Mouse (Mus musculus) spleen, adult 2 months (tissue): ENCODE results near the gene Ldlrad3. TPM values are rescaled to one million over a fixed set of nuclear protein-coding genes. Genes with fewer than 3 reads are reported as not detected.

ENCODE experiments used
- DNase-seq, 2 experiments: peaks; one replicate each; pipeline versions ENCODE4 v3.0.0 to v3.0.0-alpha.2; 2012 to 2021; ENCODE audit warnings: low spot score in 2 of 2, low read depth in 1 of 2
- H3K27ac ChIP-seq: fragments of 200-500 bp; 2 replicates; pipeline ENCODE4 v1.5.1; 2012; ENCODE audit warnings: low read length, inconsistent platforms; ENCODE audit not compliant: insufficient read depth
- H3K27me3 ChIP-seq: fragments of 200-500 bp; 2 replicates; pipeline ENCODE4 v1.6.1; 2012; ENCODE audit warnings: mild to moderate bottlenecking, moderate library complexity, low read length, inconsistent platforms; ENCODE audit not compliant: control insufficient read depth, insufficient read depth
- H3K36me3 ChIP-seq: fragments of 200-500 bp; 2 replicates; pipeline ENCODE4 v1.6.1; 2012; ENCODE audit warnings: mild to moderate bottlenecking, low read length, inconsistent platforms; ENCODE audit not compliant: control insufficient read depth, insufficient read depth
- H3K4me1 ChIP-seq: fragments of 200-500 bp; 2 replicates; pipeline ENCODE4 v1.6.1; 2011; ENCODE audit warnings: inconsistent platforms; ENCODE audit not compliant: control insufficient read depth, insufficient read depth, insufficient read length
- H3K4me3 ChIP-seq: fragments of 200-500 bp; 2 replicates; pipeline ENCODE4 v1.5.1; 2011; ENCODE audit warnings: mild to moderate bottlenecking, inconsistent platforms; ENCODE audit not compliant: insufficient read depth, insufficient read length; ENCODE audit errors: extremely low read depth
- CTCF ChIP-seq: fragments of 200-500 bp; IDR thresholded peaks from 2 replicates; pipeline ENCODE4 v1.5.1; 2011; ENCODE audit warnings: mild to moderate bottlenecking, inconsistent platforms; ENCODE audit not compliant: insufficient read depth, insufficient read length, insufficient replicate concordance; ENCODE audit errors: extremely low read depth
- POLR2A ChIP-seq: fragments of 200-500 bp; IDR thresholded peaks from 2 replicates; pipeline ENCODE4 v1.6.1; 2011; ENCODE audit warnings: low read depth, low read length, inconsistent platforms
- WGBS: fragments of 180-500 bp; shearing (Covaris S2); methylation state at CpG from one replicate; pipeline ENCODE4 v1.1.7; 2018; 5-methylcytosine and 5-hydroxymethylcytosine counted together
- polyA plus RNA-seq: library from polyadenylated mRNA; depleted of rRNA; stranded (reverse); fragments of >200 nt; gene quantifications from 2 replicates; pipeline ENCODE4 v1.2.3, GENCODE M21; 2012

The Ldlrad3 gene
- polyA plus RNA-seq, 1 experiment = 3.5 TPM

DNA sequence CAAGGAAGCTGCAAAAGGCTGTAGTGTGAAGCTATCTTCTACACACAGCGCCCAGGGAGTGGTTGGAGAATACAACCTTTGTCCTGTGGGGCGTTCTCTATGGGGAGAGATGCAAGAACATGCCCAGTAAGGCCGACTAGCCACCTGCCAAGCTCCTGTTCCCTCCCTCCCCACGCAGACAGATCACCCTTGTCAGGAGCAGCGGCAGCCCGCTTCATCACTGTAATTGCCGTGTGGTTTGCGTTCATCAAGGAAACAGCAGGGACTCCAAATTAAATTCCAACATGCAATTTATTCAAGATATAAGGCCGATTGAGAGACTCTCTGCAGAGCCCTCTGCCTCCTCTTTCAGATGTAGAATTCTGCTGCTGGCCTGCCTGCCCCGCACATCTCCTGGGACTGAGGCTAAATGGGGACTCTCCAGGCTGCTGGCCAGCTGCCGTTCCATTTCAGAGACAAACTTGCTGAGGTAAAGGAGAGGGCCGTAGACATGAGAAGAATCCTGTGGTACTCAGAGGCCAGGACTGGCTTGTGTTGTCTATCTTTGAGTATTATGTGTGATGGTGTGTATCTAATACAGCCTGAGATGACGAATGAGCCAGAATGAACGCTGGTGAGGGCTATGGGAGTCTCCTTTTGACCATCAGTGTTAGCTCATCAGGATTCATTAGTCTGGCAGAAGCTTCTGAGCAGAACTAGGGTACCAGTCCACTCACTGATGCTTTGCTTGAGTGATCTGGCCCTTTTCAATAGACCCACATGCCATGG lies 253.8 kb downstream of the Ldlrad3 start:
- Histone ChIP-seq H3K27me3 (no peaks in the 10 kb centered on the region), H3K4me1 (no peaks in the 10 kb centered on the region), H3K36me3 (no peaks in the 10 kb centered on the region), H3K4me3 (no peak overlapping the region), H3K27ac (no peak overlapping the region)
- TF ChIP-seq POLR2A (no peak), CTCF (no peak)
- no peak for DNase-seq
- 94% methylated on average over 14 of the region's 14 CpGs for WGBS

DNA sequence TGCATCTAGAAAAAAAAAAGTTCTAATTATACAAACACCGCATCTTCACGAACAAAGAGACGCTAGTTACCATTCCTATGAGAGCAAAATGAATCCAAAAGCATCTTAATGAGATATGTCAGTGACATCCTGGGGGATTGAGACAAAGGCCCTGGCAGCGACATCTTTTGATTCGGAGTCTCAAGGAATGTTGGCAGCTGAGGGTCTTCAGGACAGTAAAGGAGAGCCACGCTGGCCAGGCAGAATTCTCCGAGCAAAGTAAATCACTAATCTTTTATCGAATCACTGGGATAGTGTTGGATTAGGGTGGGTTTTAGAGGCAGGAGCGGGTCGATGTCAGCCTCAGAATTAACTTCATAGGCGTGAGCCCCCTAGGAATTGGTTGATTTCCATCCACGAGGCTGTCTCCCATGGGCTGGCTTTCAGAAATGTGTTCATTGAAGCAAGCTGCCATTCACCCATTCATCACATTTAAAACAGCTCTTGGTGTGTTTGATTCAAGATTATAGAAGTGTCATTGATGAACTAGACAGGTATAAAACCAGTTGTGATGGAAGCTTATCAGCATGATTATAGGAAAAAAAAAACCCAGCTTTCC lies 260.5 kb downstream of the Ldlrad3 start:
- no peaks in the 10 kb centered on the region for H3K4me1 ChIP-seq
- WGBS = 90% methylated on average over 12 of the region's 12 CpGs
- TF ChIP-seq POLR2A (no peak), CTCF (no peak)
- no peaks in the 10 kb centered on the region for H3K27me3 ChIP-seq
- H3K36me3 ChIP-seq = no peaks in the 10 kb centered on the region
- no peak overlapping the region for H3K4me3 ChIP-seq
- DNase-seq = no peak
- H3K27ac ChIP-seq = no peak overlapping the region

DNA sequence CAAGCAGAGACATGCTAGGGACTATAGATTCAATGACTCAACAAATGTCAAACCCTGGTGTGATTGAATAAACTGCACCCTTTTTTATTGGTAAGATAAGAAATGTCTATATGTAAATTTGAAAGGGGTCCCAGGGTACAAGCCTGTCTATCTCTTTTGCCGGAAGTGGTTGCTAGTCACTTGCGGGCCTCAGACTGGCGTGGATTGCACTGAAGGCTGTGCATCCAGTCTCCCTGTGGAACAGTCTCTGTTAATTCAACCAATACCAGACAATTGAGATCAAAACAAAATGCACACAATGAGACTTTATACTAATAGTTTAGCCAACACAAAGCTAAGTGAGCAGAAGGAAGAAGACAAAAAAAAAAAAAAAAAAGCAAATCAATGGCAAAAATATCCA lies 261.0 kb downstream of the Ldlrad3 start:
- DNase-seq = no peak
- no peaks in the 10 kb centered on the region for H3K27me3 ChIP-seq
- H3K4me1 ChIP-seq = no peaks in the 10 kb centered on the region
- TF ChIP-seq CTCF (no peak), POLR2A (no peak)
- H3K4me3 ChIP-seq = no peak overlapping the region
- H3K27ac ChIP-seq = no peak overlapping the region
- no peaks in the 10 kb centered on the region for H3K36me3 ChIP-seq
- WGBS = 86% methylated on average over 3 of the region's 3 CpGs

DNA sequence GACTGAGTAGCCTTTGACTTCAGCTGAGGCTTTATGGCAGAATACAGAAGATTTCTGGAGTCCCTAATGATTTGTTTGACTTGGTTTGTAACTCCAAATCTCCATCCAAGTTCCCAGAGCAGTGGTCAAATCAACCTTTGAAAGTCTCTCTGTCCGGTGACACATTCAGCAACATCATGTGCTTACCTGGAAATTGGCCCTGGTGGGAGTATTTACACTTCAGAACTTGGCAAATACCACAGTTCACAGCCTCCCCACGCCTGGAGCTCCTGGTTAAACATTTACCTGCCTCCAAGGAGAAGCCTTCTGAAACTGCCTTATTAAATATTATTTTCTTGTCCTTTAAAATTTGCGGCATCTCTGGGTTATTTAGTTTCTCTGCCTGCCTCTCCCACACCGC lies 263.0 kb downstream of the Ldlrad3 start:
- Histone ChIP-seq H3K27ac (no peak overlapping the region), H3K4me1 (no peaks in the 10 kb centered on the region), H3K36me3 (no peaks in the 10 kb centered on the region), H3K27me3 (no peaks in the 10 kb centered on the region), H3K4me3 (no peak overlapping the region)
- DNase-seq = no peak
- 87% methylated on average over 4 of the region's 4 CpGs for whole genome bisulfite sequencing
- TF ChIP-seq POLR2A (no peak), CTCF (no peak)

DNA sequence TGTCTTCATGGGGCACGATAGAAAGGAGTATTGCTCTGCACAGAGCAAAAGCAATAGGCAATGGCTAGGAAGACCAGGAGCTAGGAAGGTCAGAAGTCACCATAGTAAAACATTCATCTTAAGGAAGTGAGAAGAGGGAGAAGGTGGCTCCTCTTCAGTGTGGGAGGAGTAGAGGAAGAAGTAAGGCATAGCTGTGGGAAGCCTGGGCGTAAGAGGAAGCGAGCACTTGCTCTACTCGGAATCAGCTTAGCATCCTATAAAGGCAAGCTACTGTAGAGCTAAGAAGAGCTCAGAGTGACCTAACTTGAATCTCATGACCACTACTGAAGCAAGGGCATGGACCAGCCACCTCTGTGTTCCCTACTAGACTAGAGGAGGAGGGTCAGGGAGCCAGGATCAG lies 263.9 kb downstream of the Ldlrad3 start:
- Histone ChIP-seq H3K27ac (no peak overlapping the region), H3K27me3 (no peaks in the 10 kb centered on the region), H3K36me3 (no peaks in the 10 kb centered on the region), H3K4me3 (no peak overlapping the region), H3K4me1 (no peaks in the 10 kb centered on the region)
- no peak for TF ChIP-seq CTCF
- TF ChIP-seq POLR2A = no peak
- whole genome bisulfite sequencing = 72% methylated on average over 4 of the region's 4 CpGs
- no peak for DNase-seq

DNA sequence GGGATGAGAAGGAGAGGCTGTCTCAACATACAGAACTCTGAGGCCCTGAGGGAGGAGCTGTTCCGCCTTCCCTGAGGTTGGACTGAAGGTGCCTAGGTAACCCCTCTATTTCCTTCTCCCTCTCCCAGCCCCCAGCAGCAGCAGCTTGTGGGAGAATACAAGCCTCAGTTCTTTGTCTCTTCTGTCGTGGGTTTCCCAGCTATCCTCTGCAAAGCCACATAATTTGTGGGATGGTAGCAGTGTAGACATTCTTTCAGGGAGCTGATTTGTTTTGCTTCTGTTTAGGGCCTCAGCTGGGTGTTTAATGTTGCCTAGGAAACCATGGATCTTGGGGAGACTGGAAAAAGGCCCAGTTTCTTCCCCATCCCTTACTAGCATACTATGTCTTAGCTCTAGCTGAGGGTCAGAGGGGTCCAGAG lies 266.0 kb downstream of the Ldlrad3 start:
- no peak overlapping the region for H3K27ac ChIP-seq
- H3K4me1 ChIP-seq = no peaks in the 10 kb centered on the region
- no peak for TF ChIP-seq CTCF
- TF ChIP-seq POLR2A = no peak
- H3K27me3 ChIP-seq = no peaks in the 10 kb centered on the region
- WGBS = 72% methylated on average over 2 of the region's 2 CpGs
- H3K36me3 ChIP-seq = no peaks in the 10 kb centered on the region
- DNase-seq = no peak
- no peak overlapping the region for H3K4me3 ChIP-seq

DNA sequence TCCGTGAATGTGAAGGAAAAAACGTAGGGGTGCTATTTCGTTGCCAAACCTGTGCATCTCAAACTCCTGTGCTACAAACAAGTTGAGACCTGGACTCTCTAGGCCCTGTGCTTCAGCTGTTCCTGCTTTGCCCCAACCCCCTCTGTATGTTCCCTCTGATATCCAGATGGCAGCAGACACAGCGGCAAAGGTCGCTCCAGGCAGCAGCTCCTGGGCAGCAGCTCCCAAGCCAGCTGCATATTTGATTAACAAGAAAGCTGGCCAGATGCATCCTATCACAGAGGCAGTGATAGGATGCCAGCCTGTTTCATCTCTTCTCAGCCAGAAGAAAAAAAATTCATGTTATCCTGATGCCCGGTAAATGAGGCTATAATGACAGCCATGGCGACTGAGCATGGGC lies 267.7 kb downstream of the Ldlrad3 start:
- TF ChIP-seq CTCF (no peak), POLR2A (no peak)
- no peak for DNase-seq
- Histone ChIP-seq H3K27ac (no peak overlapping the region), H3K4me3 (no peak overlapping the region), H3K36me3 (no peaks in the 10 kb centered on the region), H3K4me1 (no peaks in the 10 kb centered on the region), H3K27me3 (no peaks in the 10 kb centered on the region)
- WGBS = 92% methylated on average over 7 of the region's 7 CpGs
